Mouse (Mus musculus) layer of hippocampus, adult 11-12 months (tissue): ENCODE measurements at regions not wholly inside any gene's neighbourhood (a gene's known extent, or its start where the extent isn't known, plus 50 kb on each side); places are given as distances from the start of the nearest gene placed in this dataset.

ENCODE experiments used
- DNase-seq: peaks from one replicate; pipeline ENCODE4 v3.0.0; 2022; ENCODE audit warnings: low spot score

DNA sequence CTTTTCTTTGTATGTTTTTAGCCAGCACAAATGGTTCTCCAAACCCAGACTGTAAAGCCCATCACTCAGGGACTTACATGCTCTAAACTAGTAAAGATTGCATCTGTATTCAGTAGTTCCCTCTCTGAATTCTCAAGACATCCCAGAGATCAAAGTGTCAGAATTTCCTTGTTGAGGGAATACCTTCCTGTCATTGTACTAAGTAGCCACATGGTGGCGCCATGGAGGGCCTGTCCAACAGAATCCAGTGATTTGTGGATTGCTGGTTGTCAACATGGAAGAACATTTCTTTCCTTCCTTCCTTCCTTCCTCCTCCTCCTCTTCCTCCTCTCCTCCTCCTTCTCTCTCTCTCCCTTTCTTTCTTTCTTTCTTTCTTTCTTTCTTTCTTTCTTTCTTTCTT lies 93.6 kb upstream of the Trpm1 start:
- no peak for DNase-seq

DNA sequence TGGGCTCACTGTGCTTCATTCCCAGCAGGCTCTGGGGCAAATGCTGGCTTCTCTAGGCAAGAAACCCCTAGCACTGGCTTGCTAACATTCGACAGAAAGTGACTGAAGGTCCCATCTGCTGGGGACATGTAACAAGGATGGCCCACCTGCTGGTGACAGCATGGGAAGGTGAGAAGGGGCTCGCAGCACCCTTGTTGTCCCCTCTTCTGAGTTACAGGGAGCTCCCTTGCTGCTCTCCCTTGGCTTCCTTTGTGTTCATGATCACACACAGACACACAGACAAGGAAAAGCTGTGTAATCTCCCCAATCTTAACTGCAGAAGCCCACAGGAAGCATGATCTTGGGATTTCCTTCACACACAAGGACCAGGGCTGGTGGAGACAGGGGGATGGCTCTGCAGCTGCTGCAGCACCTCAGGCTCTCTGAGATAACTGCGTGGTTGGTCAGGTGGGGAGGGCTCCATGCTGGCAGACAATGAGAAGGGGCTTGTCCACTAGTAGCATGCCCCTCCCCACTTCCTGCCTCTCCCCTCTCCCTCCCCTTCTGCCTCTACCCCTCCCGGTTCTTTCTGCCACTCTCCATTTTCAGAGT lies 95.3 kb upstream of the Trpm1 start:
- DNase-seq, result no peak

DNA sequence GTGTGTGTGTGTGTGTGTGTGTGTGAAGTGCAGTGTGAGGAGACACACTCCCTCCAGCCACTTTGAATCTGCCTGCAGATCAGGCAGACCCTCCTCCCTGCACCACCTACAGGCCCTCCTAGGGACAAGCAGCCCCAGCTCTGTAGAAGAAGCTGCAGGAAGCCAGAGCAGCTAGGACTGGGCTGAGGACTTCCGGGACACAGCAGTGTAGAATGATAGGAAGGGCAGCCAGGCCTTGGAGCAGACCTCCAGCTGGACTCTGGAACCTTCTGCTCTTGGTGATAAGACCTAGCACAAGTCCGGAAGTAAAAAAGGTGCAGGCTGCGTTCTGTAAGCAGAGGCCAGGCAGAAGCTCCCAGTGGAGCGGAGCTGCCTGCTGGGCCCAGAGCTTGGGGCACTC lies 95.8 kb upstream of the Trpm1 start:
- no peak for DNase-seq

DNA sequence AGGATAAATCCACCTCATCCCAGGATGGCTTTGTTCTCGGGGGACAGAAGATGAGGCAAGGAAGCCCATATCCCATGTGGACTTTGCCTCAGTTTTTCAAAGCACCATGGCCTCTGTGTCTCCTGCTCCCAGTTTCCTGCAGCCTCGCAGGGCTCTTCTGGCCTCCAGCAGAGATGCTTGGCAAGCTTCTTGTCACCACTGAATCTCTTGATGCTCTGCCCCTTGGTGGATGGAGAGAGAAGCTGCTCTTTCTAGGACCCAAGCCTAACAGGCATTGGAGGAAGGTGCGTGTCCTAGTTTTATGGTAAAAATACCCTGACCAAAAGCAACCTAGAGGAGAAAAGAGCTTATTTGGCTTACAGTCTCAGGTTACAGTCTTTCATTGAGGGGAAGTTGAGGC lies 97.1 kb upstream of the Trpm1 start:
- no peak for DNase-seq

DNA sequence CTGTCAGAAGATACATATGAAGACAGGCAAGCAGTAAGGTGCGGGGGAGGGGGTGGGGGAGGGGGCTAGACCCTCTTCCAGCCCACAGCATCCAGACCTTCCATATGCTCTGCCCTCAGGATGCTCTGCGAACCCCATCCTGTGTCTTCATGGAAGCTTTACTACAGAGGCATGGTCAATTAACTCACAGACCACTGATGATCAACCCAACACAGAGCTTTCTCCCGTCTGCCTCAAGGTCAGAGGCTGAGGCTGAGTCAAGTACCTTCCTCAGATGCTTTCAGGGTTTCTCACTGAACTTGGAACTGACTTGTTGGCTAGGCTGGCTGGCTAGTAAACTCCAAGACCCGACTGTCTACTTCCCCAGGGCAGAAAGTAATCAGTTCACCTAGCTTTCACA lies 98.6 kb upstream of the Trpm1 start:
- DNase-seq, result no peak

DNA sequence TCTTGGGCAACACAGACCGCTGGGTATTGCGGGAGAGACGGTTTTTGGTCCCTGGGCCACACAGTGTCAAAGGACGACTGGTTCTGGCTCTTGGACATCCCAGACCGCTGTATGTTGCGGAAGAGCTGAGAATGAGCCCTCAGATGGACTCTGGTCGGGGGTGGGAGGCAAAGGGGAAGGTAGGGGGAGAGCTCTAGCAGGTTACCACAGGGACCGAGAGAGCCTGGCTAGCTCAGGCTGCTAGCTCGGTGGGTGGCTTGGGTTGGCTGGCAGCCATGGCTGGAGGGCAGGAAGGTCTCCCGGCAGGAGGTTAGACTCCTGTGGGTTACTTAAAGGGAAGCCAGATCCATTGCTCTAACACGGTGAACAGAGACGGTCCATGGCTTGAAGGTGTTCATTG lies 99.9 kb upstream of the Trpm1 start:
- no peak for DNase-seq

DNA sequence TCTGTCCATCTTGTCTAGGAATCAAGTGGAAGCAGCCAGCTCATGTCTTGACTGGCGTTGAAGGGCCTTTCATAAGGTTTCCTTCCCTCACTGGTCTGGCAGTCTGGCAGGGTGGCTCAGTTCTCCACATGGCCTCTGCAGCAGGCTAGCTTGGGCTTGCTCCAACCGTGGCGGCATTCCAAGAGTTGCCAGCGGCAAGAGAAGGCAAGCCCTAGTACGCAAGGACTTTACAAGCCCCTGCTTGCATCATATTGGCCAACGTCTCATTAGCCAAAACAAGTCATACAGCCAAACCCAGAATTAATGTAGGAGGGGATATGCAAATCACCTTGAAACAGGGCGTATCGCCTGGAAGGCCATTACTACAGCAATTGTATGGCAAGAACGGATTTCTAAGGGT lies 101.2 kb upstream of the Trpm1 start:
- peak; percentile 68 for DNase-seq

DNA sequence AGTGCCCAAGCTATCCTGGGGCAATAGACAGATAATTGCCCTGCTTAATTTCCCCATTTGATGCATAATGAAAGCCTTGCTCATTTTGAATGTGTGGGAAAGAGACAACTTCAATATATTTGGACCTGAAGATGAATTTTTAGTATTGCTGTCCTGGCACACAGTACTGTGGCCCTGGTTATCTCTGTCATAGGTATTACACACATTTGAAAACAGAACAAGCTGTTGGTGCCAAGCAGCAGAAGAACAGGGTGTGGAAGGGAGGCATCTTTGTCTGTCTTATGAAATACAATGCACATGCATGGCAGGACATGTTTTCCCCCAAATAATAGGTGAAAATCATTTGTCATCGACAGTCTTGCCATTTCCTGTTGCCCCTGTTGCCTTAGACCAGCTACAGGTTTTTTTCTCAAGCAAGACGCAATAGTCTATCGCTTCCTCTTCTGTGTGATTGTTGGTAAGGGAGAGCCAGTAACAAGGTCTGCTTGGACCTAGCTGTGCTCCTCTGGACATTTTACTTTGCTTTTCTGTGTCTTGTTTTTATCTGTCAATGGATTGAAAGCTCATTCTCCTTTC lies 102.7 kb upstream of the Trpm1 start:
- DNase-seq, result no peak

DNA sequence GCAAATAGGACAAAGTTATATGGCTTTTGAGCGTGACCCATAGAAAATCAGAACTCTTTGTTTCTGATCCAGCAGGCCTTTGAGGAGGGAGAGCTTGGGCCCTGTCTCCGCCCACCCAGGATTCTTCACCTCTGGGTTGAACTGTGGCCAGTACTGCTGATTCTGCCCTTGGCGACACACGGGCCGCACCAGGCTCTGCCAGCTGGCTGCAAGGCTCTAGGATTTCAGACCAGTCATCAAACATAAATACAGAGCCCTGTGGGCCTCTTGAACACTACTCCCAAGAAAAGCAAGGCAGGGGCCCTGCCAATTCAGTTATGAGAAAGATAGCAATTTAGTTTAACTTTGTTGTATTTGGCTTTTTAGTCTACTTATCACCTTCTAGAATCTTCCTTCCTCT lies 103.4 kb upstream of the Trpm1 start:
- DNase-seq, result no peak

DNA sequence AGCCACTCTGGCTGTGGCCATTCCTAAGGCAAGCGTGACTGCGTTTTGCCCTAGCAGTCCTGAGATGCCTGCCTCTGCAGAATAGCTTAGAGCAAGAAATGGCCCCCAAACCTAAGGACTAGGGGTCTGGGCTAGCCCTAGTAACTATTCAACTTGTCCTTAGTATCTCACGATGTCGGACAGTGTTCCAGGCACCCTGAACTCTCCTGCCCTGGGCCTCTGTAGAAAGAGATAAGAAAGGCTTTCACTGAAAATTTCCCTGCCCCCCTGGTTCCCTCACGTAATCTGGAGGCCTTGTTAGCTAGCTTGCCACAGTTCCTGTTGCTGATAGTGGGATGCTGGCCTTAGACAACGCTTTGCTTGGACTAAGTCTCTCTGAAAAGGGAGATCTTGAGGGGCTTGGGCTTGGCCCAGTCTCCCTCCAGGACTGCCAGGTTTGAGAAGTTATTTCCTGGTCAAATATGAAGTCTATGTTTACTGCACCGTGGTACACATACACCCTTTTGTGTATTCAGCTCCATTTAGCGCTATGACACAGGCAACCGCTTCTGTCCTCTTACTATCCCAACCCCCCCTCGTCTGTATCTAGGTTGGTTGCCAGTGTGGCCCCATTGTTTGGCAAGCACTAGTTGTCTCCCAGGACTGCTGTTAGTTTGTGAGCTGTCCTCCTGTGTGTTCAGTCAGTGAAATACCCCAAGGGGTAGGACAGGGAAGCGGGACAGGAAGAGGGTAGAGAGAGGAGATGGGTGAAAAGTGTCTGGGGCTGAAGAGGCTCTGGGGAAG lies 104.3 kb upstream of the Trpm1 start:
- no peak for DNase-seq

DNA sequence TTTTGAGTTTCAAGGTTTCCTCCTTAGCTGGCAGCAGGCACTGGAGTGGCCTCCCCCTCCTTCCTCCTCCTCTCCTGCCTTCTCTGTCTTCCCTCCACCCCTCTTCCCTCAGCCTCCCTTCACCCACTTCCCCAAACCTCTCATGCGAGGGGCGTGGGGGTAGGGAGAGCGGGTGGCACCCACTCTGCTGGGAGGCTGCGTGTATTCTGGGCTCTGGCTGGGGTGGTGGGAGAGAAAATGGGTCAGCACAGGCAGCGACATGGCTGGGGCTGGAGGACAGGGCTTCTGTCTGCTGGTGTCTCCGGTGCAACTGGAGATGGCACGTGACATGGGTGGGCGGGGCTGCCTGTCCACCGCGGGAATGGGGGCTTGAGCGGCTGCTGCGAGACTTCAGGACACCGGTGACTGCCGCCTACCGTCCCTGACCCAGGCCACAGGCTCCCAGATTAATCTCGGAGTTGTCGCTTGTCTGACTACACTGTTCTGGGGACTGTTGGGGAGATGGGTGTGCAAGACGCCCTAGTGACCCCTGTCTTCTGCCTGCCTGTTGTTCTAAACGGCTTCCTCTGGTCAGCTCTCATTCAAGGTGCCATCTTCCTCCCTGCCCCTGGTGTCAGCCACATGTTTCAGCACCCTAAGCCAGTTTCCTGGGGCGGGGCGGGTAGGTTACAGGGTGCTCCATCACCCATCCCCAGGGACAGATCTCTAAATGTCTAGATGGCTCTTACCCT lies 105.0 kb upstream of the Trpm1 start:
- peak; percentile 59 for DNase-seq

DNA sequence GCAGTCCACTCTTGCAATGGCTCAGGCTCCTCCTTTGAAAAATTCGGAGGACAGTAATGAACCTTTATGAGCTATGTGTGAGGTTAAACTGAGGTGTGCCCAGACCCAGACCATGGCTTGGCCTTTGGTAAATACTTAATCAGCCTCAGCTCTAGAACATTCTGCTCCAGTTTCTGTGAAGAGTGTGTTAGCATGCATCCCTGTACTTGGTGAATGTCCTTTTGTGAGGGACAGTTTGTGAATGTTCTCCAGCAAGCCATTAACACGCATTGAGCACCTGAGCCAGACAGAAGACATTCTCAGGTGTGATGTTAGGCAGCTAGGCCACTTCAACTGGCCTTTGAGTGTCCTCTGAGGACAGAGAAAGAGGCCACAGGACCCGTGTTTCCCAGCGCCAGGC lies 105.8 kb upstream of the Trpm1 start:
- no peak for DNase-seq

DNA sequence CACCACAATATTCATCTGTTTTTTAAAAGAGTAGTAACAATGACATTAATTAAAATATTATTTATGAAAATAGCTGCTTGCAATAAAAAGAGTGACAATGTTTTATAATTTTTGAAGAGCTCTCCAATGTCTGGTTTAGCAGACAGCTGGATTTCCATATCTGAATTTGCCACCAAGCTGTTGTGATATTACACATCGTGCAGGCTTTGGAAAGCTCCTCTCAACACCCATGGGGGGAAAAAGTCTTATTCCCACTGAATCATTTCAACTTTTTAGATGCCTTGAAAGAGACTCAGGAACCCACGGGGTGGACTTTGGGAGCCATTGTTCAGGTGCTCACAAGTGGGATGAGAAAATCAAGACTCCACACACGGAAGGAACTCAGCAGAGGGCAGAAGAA lies 106.6 kb upstream of the Klf13 start:
- DNase-seq, result no peak

DNA sequence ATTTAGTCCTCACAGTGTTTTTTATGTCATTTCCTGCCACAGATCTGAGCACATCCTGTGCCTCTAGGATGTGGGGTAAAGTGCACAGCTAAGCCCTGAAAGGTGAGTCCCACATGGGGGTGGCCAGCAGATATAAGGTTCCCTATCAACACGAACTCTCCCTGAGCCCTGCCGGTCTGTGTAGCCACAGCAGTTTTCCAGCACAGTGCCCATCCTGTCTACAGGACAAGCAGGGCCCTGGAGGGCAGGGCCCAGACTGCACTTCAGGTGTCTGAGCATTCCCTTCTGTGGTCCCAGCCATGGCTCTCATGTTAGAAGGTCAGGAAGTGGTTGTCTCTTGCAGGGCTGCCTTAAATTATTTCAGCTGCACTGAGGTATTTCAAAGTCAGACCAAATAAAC lies 104.3 kb upstream of the Klf13 start:
- DNase-seq, result no peak

DNA sequence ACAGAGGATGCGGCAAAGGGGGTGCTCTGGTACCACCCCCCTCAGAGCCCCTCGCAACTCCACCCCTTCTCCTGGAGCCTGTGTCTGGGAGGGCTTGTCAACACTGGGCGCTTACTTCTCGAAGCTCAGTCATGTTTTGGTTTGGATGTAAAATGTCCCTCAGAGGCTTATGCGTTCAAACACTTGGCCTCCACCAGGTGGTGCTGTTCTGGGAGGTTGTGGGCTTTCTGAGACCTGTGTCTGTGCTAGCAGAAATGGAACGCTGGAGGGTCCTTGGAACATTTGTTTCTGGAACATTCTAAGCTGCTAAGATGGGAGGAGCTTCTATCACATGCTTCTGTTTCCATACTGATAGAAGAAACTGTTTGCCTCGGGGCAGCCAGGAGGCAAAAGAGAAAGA lies 102.6 kb upstream of the Klf13 start:
- DNase-seq, result no peak

DNA sequence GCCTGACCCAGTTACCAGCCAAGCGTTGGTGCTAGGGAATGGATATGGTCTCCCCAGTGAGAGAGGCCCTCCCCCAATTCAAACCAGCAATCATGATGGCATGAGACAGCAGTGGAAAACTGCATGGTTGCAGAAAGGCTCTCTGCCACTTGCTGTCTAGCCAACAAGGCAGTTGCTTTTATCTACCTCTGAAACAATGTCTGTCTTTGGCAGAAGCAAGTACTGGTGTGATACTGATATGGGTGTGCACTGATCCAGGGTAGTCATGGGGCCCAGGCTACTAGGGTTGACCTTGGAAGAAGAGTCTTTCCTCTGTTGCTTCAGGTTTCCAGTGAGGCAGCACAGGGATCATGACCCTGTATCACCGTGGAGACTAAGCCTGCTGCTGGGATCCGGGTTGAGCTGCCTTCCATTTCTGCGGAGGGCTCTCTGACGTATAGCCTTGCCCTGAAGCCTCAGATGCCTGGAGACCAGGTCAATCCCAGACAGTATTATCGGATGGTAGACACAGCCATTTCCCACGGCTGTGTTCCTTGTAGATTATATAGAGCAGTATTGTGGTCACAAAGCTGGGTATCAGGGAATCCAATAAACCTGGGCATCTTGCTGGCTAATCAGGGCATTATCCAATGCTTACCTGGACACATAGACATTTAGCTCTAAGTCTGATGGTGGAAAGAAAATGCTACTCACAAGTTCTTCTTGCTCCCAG lies 101.5 kb upstream of the Klf13 start:
- DNase-seq, result no peak

DNA sequence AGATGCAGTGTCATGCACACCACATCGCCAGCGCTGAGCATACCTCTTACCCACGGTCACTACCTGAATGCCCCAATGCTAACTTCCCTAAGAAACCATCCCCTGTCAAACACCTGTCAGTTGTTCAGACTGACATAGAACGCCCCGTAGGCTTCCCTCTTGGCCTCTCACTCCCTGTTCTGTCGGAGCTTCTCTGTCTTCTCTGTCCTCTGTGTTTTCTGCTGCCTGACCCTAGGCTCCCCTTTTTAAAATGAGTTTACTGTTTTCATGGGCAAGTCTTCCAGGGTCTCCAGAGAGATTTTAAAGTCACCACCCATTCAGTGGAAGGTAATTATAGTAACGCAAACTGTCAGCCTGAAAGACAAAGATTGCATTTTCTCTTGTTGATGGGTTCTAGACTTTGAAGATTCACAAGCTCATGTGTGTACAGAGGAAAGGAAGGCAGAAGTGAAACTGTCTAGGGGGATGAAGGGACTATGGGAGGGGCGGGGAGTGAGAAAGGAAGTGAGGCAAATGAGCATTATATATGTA lies 99.1 kb upstream of the Klf13 start:
- DNase-seq, result no peak

DNA sequence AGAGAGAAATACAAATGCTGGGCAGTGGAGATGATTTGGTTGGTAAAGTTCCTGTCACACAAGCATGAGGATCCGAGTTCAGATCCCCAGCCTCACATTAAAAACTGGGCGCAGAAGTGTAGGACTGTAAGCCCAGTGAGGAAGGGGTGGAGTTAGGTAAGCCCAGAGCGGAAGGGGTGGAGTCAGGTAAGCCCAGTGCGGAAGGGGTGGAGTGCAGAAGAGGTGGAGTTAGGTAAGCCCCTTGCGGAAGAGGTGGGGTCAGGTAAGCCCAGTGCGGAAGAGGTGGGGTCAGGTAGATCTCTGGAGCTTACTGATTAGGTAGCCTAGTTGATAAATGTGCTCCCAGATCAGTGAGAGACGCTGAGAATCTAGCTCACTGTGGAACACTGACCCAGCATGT lies 97.4 kb upstream of the Klf13 start:
- no peak for DNase-seq

DNA sequence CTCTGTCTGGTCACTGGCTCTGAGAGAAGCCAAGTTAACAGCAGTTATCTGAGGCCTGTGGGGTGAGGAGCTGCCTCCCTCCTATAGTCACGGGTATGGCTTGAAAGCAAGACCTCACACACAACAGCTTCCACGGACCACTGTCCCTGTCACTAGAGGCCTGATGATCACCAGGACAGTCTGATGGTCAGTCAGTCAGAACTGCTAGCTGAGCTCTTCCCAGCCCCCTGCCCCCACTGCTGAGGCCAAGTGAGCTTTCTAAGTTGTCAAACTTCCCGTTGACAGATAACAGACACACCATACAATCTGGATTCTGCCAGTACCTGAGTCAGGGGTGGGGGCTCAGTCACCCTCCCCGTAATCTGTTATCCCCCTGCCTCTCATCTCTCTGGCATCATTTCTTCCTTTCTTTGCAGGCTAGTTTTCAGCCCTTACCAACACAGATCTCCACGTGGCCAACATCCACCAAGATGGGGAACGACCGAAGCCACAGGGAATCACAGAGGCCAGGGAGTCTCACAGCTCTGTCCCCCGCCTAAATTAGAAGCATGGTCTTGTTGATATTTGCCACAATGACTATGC lies 96.4 kb upstream of the Klf13 start:
- no peak for DNase-seq

DNA sequence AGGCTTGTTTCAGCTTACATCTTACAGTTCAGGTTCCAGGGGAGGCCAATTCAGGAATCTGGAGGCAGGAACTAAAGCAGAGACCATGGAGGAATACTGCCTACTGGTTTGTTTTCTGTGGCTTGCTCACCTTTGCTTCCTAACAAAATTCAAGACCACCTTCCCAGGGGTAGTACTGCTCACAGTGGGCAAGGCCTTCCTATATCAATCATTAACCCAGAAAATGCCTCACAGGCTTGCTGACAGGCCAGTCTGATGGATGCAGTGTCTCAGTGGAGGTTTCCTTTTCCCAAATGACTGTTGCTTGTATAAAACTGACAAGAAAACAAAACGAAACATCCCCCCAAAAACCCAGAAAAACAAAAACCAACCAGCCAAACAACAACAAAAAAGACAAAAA lies 95.8 kb upstream of the Klf13 start:
- no peak for DNase-seq

DNA sequence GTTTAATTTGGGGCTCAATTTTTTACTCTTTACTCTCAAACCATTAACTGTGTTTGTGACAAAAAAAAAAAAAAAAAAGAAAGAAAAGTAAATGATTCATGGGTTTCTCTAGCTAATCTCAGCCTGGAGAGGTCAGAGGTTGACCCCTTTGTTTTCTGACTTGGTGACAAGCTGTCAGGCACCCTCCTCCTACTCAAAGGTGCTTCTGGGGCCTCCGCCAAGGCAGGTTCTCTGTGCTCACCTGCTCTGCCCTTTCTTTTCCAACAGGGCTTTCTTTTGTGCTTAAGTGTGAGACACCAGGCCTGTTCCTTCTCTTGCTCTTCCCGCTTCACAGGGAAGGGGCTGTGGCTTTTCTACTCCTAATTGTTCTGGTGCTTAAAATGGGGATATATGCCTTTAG lies 94.7 kb upstream of the Klf13 start:
- DNase-seq, result no peak

DNA sequence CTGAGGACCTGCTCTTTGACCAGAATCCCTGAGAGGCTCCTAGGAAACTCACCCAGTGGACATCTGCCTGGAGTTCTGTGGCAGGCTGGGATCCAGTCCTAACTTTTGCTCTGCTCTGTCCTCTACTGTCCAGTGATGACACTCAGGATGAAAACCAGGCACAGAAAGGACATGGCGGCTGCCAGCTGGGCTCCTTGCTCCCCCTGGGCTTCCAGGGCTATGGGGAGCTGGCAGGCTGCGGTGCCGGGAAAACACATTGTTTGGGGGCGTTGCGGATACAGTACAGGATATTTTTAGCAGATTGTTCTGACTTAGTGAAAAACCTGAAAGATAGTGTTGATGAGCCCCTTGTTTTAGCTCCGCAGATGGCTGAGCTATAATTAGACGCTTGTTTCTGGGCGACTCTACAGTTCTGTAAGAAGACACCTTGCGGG lies 94.2 kb upstream of the Klf13 start:
- DNase-seq, result peak; percentile 86
